Mouse (Mus musculus) embryonic facial prominence, embryonic 15.5 days (tissue): ENCODE results near the gene Dgke. TPM values are rescaled to one million over a fixed set of nuclear protein-coding genes. Genes with fewer than 3 reads are reported as not detected.
"Not testable (repeated sequence)": the region's sequence is repeated elsewhere in the genome, so short reads cannot be mapped to it uniquely, and the experiment has no call there.

Experiments used
- ATAC-seq: fragments of 200-750 bp; cut with Nextera tagmentation; 2 replicates; pipeline ENCODE4 v1.8.0; 2017; ENCODE audit warnings: low read depth, moderate TSS enrichment; ENCODE audit not compliant: insufficient number of reproducible peaks, low FRiP score, low TSS enrichment
- H3K27ac ChIP-seq: fragments of 300-500 bp; sonication (generic); replicated peaks from 2 replicates; pipeline ENCODE4 v1.5.1; 2015; ENCODE audit warnings: mild to moderate bottlenecking, inconsistent platforms
- H3K27me3 ChIP-seq: fragments of 300-500 bp; sonication (generic); 2 replicates; pipeline ENCODE4 v1.6.1; 2015; ENCODE audit warnings: inconsistent platforms
- H3K36me3 ChIP-seq: fragments of 300-500 bp; sonication (generic); 2 replicates; pipeline ENCODE4 v1.6.1; 2015; ENCODE audit warnings: mild to moderate bottlenecking, inconsistent platforms
- H3K4me1 ChIP-seq: fragments of 300-500 bp; sonication (generic); 2 replicates; pipeline ENCODE4 v1.6.1; 2015; ENCODE audit warnings: inconsistent platforms
- H3K4me2 ChIP-seq: fragments of 300-500 bp; sonication (generic); replicated peaks from 2 replicates; pipeline ENCODE4 v1.6.1; 2015; ENCODE audit warnings: mild to moderate bottlenecking, inconsistent platforms
- H3K4me3 ChIP-seq: fragments of 300-500 bp; sonication (generic); replicated peaks from 2 replicates; pipeline ENCODE4 v1.5.1; 2015; ENCODE audit warnings: mild to moderate bottlenecking, inconsistent platforms
- H3K9ac ChIP-seq: fragments of 300-500 bp; sonication (generic); 2 replicates; pipeline ENCODE4 v1.6.1; 2015; ENCODE audit warnings: inconsistent platforms
- H3K9me3 ChIP-seq: fragments of 300-500 bp; sonication (generic); replicated peaks from 2 replicates; pipeline ENCODE4 v1.6.1; 2016; ENCODE audit warnings: inconsistent platforms
- WGBS: fragments of 180-500 bp; shearing (Covaris S2); methylation state at CpG from one replicate; pipeline ENCODE4 v1.1.7; 2015; 5-methylcytosine and 5-hydroxymethylcytosine counted together
- polyA plus RNA-seq: library from polyadenylated mRNA; unstranded; fragments of >200 nt; fragmentation: Nextera tagmentation; extraction: Ambion mirVana; gene quantifications from 2 replicates; pipeline ENCODE4 v1.2.1, GENCODE M21; 2015

Gene Dgke
- polyA plus RNA-seq, 1 experiment from 2014 or later: 4.0 TPM

DNA sequence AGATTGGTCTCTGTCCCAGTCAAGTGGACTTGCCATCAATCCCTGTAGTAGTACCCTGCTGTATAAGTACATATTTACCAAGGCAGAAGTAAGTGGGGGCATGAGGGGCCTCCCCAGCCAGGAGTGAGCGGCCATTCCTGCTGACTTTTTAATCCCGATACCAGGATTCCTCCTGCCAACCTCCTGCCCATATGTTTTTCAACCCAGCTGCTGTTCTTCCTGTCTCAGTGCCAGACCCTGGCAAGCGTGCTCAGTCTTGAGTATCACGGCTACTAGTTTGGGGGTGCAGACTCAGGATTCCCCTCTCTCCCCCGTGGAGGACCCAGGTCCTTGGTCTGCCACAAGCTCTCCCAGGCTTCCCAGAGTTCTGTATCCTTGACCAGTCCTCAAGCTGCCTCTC lies 64.0 kb downstream of the Dgke start:
- Histone ChIP-seq H3K4me2 (no peak overlapping the region), H3K36me3 (no peaks in the 10 kb centered on the region), H3K4me1 (peaks cover 20% of the 10 kb centered on the region), H3K9ac (no peak overlapping the region), H3K9me3 (no peaks in the 10 kb centered on the region), H3K27me3 (peaks cover 14% of the 10 kb centered on the region), H3K27ac (no peak overlapping the region), H3K4me3 (no peak overlapping the region)
- WGBS: 66% methylated on average over 5 of the region's 5 CpGs
- no peak for ATAC-seq

DNA sequence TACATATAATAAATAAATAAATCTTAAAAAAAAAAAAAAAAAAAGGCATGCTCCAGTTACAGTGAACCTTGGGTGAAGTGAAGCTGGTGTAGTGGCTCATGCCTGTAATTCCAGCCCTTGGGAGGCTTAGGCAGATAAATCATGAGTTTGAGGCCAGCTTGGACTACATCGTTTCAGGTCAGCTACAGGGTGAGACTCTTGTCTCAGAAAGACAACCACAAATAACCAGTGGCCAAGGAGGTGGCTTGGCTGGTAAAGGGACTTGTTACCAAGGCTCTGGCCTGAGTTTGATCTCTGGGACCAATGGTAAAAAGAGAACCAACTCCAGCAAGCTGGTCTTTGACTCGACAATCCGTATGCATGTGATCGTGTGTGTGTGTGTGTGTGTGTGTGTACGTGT lies 64.6 kb downstream of the Dgke start:
- Histone ChIP-seq H3K9ac (no peak overlapping the region), H3K4me3 (no peak overlapping the region), H3K4me2 (no peak overlapping the region), H3K36me3 (no peaks in the 10 kb centered on the region), H3K4me1 (peaks cover 20% of the 10 kb centered on the region), H3K9me3 (no peaks in the 10 kb centered on the region), H3K27ac (no peak overlapping the region), H3K27me3 (peaks cover 14% of the 10 kb centered on the region)
- no peak for ATAC-seq
- WGBS: 90% methylated on average over 5 of the region's 5 CpGs

DNA sequence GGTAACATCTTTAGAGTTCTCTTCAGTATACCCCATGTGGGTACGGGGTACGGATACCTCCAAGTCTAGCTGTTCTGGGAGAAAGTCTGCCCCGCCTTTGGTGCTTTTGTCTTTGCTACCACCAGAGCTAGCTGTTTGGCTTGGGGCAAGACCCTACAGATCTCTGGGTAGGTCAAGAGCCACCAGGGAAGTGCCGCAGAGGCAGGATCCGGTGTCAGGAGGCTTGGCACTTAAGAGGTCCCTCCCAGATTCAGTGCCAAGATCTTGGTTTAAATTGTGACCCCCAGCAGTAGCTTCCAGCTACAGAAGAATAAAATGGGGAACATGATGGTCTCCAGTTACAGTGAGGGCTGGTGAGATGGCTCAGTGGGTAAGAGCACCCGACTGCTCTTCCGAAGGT lies 65.1 kb downstream of the Dgke start:
- Histone ChIP-seq H3K9me3 (no peaks in the 10 kb centered on the region), H3K9ac (no peak overlapping the region), H3K4me1 (peaks cover 20% of the 10 kb centered on the region), H3K4me3 (no peak overlapping the region), H3K4me2 (no peak overlapping the region), H3K27me3 (peaks cover 14% of the 10 kb centered on the region), H3K36me3 (no peaks in the 10 kb centered on the region), H3K27ac (no peak overlapping the region)
- 89% methylated on average over 7 of the region's 7 CpGs for WGBS
- no peak for ATAC-seq

DNA sequence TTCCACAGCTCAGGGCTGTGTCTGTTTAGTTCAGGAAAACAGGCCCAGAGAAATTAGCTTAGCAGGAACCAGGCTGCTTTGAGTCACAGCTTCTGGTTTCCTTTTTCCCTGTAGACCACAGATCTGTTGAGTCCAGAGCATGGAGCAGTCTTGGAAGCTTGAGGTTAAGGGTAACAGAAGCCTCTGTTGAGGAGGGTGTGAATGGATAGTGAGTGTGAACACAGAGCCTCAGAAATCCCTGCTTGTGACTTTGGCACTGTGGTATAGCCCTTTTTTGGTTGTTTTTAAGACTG lies 66.2 kb downstream of the Dgke start:
- no peak for ATAC-seq
- Histone ChIP-seq H3K4me2 (peak overlapping the region; percentile 72), H3K9ac (no peak overlapping the region), H3K4me1 (peaks cover 28% of the 10 kb centered on the region), H3K27me3 (peaks cover 14% of the 10 kb centered on the region), H3K36me3 (no peaks in the 10 kb centered on the region), H3K4me3 (peak overlapping the region; percentile 56), H3K27ac (no peak overlapping the region), H3K9me3 (no peaks in the 10 kb centered on the region)

DNA sequence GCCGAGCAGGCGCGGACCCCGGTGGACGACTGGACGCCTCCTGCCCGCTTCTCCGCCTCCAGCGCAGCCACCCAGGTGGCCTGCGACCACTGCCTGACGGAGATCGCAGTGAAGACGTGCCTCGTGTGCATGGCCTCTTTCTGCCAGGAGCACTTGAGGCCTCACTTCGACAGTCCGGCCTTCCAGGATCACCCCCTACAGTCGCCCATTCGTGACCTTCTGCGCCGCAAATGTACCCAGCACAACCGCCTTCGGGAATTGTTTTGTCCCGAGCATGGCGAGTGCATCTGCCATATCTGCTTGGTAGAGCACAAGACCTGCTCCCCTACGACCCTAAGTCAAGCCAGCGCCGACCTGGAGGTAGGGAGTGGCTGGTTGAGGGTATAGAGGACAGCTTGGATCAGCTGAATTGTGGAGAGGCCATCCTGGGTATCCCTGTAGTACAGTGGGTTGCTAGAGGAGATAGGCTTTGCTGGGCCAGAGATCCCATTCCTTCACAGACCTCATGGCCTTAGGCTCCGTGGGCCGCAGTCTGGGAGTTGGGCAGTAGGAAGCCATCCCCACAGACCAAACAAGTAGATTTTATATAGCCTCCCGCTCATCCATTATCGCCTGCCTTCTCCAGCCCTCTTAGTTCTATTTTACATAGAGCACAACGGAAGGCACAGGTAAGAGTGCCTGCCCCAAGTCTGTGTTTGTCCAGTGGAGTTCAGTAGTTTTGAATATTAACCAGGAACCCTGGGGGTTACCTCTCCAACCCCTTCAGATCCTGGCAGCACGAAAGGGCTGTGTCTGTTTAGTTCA lies 66.7 kb downstream of the Dgke start:
- Histone ChIP-seq H3K4me1 (peaks cover 28% of the 10 kb centered on the region), H3K9me3 (no peaks in the 10 kb centered on the region), H3K27me3 (peaks cover 14% of the 10 kb centered on the region), H3K4me2 (peak overlapping the region; percentile 72), H3K27ac (0 out of 2 replicates have a peak overlapping the region, but pooled peaks have one; percentile 22), H3K4me3 (peak overlapping the region; percentile 56), H3K9ac (peak overlapping the region; percentile 43; the same call in 1 of the 2 replicates), H3K36me3 (no peaks in the 10 kb centered on the region)
- ATAC-seq: no peak
- WGBS: 31% methylated on average over 33 of the region's 33 CpGs

DNA sequence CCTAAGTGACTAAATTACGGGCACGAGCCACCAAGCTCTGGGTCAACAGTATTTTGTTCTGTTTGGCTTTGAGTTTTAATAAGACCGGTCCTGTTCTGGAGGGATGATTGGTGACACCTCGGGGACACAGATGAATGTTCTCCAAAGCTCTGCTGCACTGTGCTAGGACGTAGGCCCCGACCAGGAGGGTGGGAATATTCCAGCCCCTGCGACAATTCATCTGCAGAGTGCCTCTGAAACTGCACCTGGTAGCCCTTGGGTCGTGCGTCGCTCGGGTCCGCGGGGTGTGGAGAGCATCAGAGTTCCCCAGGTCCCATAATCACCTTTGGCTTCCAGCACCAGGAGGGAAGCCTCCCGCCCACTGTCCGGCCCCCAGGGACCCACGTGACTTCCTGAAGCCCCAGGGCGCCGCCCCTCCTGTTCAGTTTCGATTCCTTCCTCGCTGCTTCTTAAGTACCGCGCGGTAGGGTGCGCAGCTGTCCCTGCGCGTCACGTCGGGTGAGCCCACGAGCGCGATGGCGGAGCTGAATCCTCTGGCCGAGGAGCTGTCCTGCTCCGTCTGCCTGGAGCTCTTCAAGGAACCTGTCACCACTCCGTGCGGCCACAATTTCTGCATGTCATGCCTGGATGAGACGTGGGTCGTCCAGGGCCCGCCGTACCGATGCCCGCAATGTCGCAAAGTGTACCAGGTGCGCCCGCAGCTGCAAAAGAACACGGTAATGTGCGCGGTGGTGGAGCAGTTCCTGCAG lies 67.5 kb downstream of the Dgke start, which contains the start of gene Trim25:
Gene Trim25, plus strand, starts transcription at position 403 of the 749 bp plus-strand sequence.
- no peaks in the 10 kb centered on the region for H3K36me3 ChIP-seq
- no peaks in the 10 kb centered on the region for H3K9me3 ChIP-seq
- H3K27ac ChIP-seq: peak within 1 kb of the TSS; percentile 28; the same call in 1 of the 2 replicates
- H3K4me2 ChIP-seq: peak within 1 kb of the TSS; percentile 72
- peak within 1 kb of the TSS; percentile 43; the same call in 1 of the 2 replicates for H3K9ac ChIP-seq
- peak; percentile 78 for ATAC-seq
- peaks cover 14% of the 10 kb centered on the region for H3K27me3 ChIP-seq
- WGBS: 3% methylated on average over 48 of the region's 48 CpGs
- peaks cover 28% of the 10 kb centered on the region for H3K4me1 ChIP-seq
- H3K4me3 ChIP-seq: peak within 1 kb of the TSS; percentile 56

DNA sequence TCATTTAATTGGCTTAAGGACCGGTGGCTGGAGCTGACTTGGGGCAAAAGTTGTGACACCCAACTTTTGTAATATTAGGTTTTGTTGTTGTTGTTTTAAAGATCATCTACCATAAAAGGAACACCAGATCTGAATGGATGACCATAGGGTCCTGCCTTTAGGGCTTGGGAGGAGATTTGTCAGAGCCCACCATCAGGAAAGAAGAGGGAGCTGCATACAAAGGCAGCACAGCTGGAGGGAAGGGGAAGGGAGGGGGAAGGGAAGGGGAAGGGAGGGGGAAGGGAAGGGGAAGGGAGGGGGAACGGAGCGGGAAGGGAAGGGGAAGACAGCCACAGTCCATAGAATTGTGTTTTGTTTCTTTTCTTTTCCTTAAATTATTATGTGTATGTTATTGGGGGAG lies 68.2 kb downstream of the Dgke start:
- WGBS: 15% methylated on average over 3 of the region's 3 CpGs
- peaks cover 14% of the 10 kb centered on the region for H3K27me3 ChIP-seq
- no peak overlapping the region for H3K27ac ChIP-seq
- H3K4me3 ChIP-seq: no peak overlapping the region
- no peak overlapping the region for H3K4me2 ChIP-seq
- no peak for ATAC-seq
- no peak overlapping the region for H3K9ac ChIP-seq
- H3K4me1 ChIP-seq: peaks cover 28% of the 10 kb centered on the region
- no peaks in the 10 kb centered on the region for H3K36me3 ChIP-seq
- H3K9me3 ChIP-seq: no peaks in the 10 kb centered on the region

DNA sequence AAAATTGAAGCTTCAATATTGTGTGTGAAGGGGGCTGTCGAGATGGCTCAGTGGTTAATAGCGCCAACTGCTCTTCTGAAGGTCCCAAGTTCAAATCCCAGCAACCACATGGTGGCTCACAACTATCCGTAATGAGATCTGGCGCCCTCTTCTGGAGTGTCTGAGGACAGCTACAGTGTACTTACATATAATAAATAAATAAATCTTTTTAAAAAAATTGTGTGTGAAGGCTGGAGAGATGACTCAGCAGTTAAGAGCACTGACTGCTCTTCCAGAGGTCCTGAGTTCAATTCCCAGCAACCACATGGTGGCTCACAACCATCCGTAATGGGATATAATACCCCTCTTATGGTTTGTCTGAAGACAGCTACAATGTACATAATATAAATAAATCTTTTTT lies 69.3 kb downstream of the Dgke start:
- H3K9me3 ChIP-seq, ATAC-seq, H3K36me3 ChIP-seq, H3K27ac ChIP-seq, H3K4me2 ChIP-seq, H3K4me3 ChIP-seq, H3K9ac ChIP-seq: not testable (repeated sequence)
- WGBS: 87% methylated on average over 5 of the region's 5 CpGs
- Histone ChIP-seq H3K4me1 (peaks cover 20% of the 10 kb centered on the region; the same call in 1 of the 2 replicates), H3K27me3 (peaks cover 14% of the 10 kb centered on the region)

DNA sequence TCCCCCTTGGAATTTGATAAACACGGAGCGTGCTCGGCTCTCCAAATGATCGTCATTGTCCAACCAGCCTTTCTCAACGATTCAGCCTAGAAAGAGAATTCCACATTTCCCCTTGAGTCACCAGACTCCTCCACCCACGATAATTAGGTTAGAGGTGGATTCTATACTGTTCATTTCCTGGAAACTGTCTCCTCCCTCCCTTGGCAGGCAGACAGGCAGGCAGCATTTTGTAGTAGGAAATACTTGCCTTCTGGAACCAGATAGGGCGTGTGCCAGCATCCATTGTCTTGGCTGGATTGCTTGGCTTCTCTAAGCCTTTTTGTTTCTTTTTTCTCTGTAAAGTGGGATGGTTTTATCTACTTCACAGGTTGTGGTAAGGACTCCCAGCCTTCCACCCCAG lies 70.2 kb downstream of the Dgke start:
- Histone ChIP-seq H3K36me3 (no peaks in the 10 kb centered on the region), H3K4me1 (peaks cover 20% of the 10 kb centered on the region; the same call in 1 of the 2 replicates), H3K27ac (peak overlapping the region; percentile 44; the same call in 1 of the 2 replicates), H3K9me3 (no peaks in the 10 kb centered on the region), H3K27me3 (peaks cover 14% of the 10 kb centered on the region), H3K9ac (no peak overlapping the region), H3K4me3 (no peak overlapping the region), H3K4me2 (no peak overlapping the region)
- WGBS: 43% methylated on average over 7 of the region's 7 CpGs
- ATAC-seq: no peak

DNA sequence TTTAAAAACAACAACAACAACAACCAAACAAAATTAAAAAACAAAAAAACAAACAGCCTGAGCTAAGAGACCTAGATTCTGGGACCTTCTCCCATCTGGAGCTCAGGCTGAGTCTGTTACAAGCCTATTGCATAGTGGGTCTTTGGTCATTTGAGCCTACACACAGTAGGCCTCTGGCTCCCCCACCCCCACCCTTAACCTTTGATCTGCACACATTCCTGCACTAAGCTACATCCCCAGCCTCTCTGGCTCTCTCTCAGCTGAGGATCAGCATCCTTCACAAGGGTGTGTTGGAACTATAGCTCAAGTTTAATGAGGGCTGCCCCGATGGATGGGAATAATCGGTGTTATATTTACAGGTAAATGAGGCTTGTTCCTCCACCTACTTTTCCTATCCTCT lies 71.0 kb downstream of the Dgke start:
- Histone ChIP-seq H3K9me3 (no peaks in the 10 kb centered on the region), H3K27me3 (peaks cover 14% of the 10 kb centered on the region), H3K4me3 (no peak overlapping the region), H3K9ac (no peak overlapping the region), H3K27ac (no peak overlapping the region), H3K4me2 (no peak overlapping the region), H3K4me1 (peaks cover 20% of the 10 kb centered on the region; the same call in 1 of the 2 replicates), H3K36me3 (peaks cover 7% of the 10 kb centered on the region)
- 85% methylated on average over 2 of the region's 2 CpGs for WGBS
- no peak for ATAC-seq

DNA sequence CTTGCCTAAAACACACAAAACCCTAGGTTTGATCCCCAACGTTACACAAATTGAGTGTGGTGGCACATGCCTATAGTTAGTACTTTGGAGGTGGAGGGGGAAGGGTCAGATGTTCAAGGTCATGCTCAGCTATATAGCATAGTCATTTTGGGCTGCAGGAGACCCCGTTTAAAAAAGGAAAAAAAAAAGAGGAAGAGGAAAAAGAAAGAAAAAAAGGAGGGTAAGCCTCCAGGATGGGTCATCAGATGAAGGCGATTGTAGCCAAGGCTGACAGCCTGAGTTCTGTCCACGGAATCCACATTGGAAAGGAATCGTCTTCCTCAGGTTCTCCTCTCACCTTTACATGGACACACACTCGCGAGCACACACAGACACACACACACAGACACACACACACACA lies 72.2 kb downstream of the Dgke start:
- Histone ChIP-seq H3K27me3 (peaks cover 8% of the 10 kb centered on the region; the same call in 1 of the 2 replicates), H3K36me3 (peaks cover 8% of the 10 kb centered on the region), H3K4me1 (peaks cover 14% of the 10 kb centered on the region; the same call in 1 of the 2 replicates), H3K9ac (no peak overlapping the region), H3K27ac (no peak overlapping the region), H3K9me3 (no peaks in the 10 kb centered on the region), H3K4me3 (no peak overlapping the region), H3K4me2 (no peak overlapping the region)
- WGBS: 84% methylated on average over 7 of the region's 7 CpGs
- no peak for ATAC-seq
